Mouse (Mus musculus) lung, adult 2 months (tissue): ENCODE measurements around the gene Ccdc181.

Source experiments
- CTCF ChIP-seq: fragments of 200-500 bp; IDR thresholded peaks from 2 replicates; pipeline ENCODE4 v1.5.1; 2011; ENCODE audit warnings: mild to moderate bottlenecking, low read length, control low read depth; ENCODE audit not compliant: insufficient read depth
- POLR2A ChIP-seq: fragments of 200-500 bp; IDR thresholded peaks from 2 replicates; pipeline ENCODE4 v1.6.1; 2011; ENCODE audit warnings: low read depth, mild to moderate bottlenecking, control low read depth, low read length, borderline replicate concordance; ENCODE audit errors: extremely low read depth

DNA sequence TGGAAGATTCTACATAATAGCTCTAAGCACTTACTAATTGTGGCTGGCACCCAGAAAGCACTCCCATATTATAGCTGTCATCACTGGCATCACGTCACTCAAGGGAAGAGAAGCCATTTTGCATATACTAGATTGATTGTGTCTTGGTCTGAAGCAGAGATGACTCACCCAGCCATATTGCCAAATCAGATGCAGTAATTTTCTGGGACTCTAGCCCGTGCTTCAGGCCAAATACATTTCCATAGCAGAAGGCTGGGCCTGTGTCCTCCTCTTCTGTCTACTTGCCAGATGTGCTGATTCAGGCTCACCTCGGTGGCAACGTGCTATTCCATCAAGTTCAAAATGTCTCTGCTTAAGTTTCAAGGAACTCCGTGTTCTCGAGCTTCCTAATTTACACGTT is 13.8 kb upstream of the Ccdc181 start:
- TF ChIP-seq POLR2A (no peak), CTCF (no peak)
